Mouse (Mus musculus) small intestine, adult 2 months (tissue): ENCODE measurements around the gene Wwp2.

ENCODE experiments used
- CTCF ChIP-seq: fragments of 200-500 bp; IDR thresholded peaks from 2 replicates; pipeline ENCODE4 v1.5.1; 2012; ENCODE audit warnings: low read depth, mild to moderate bottlenecking, control low read depth, inconsistent platforms, low read length, moderate library complexity, mixed read lengths; ENCODE audit not compliant: insufficient replicate concordance, insufficient read length; ENCODE audit errors: extremely low read depth
- POLR2A ChIP-seq: fragments of 200-500 bp; IDR thresholded peaks from 2 replicates; pipeline ENCODE4 v1.6.1; 2012; ENCODE audit warnings: low read depth, mild to moderate bottlenecking, control low read depth, inconsistent platforms, low read length, moderate library complexity

DNA sequence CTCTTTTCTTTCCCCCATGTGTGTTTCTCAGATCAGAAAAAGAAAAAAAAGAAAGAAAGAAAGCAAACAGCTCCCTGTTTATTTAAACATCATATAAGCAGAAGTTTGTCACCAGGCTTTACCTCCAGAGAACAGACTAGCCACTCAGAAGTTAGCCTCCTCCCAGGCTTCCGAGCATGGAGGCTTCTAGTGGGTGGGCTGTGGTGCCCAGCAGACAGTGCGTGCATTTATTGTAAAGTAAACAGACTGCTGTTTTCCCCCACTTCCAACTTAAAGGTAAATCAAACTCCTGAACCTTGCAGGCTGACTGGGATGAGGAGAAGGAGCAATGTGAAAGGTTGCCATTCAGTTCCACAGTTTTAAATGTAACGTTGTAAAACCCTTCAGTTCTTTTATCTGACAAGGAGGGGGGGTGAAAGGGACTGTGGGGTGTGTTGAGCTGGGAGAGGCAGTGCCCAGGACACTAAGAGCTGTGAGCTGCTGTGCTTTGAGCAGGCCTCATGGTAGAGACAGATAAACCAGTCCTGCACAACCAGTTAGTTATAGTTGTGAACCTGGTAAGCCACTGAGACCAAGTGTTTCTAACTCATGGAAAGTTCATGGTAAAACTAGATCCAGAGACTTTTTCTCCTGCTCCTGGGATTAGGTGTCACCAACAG, 29.3 kb downstream of the Wwp2 start:
- no peak for TF ChIP-seq POLR2A
- no peak for TF ChIP-seq CTCF
